Mouse (Mus musculus) stomach, postnatal 0 days (tissue): ENCODE measurements around the gene Acvrl1.

Experiments used
- CTCF ChIP-seq: IDR thresholded peaks from 2 replicates; pipeline ENCODE4 v1.5.1; 2016; ENCODE audit warnings: antibody characterized with exemption, low read depth, mild to moderate bottlenecking, moderate library complexity
- EP300 ChIP-seq: optimal IDR thresholded peaks from 2 replicates; pipeline ENCODE3; 2016; ENCODE audit warnings: antibody characterized with exemption

- TF ChIP-seq CTCF = no peak
- TF ChIP-seq EP300 = no peak
Measured at GRCm38 (mm10) chr15:101106011-101106410, 22.3 kb upstream of the Acvrl1 start.
